Mouse (Mus musculus) liver, embryonic 14.5 days (tissue): ENCODE data around the gene Marc2. TPM values are rescaled to one million over a fixed set of nuclear protein-coding genes. Genes with fewer than 3 reads are reported as not detected.
A peak's percentile ranks its signal among the peaks of the same experiment; 100 is the strongest.

ENCODE experiments used
- ATAC-seq: fragments of 200-750 bp; cut with Nextera tagmentation; 2 replicates; pipeline ENCODE4 v1.8.0; 2017; ENCODE audit warnings: moderate number of reproducible peaks, mild to moderate bottlenecking, moderate library complexity; ENCODE audit not compliant: insufficient read depth
- DNase-seq, 3 experiments: peaks; one replicate each; pipeline ENCODE4 v3.0.0-alpha.2; 2012 to 2013; ENCODE audit warnings: low read depth in 3 of 3, low spot score in 3 of 3
- H3K27ac ChIP-seq: fragments of 300-500 bp; sonication (generic); 2 replicates; pipeline ENCODE4 v1.5.1; 2014; ENCODE audit warnings: moderate library complexity, mild to moderate bottlenecking, control low read depth, inconsistent platforms
- H3K27me3 ChIP-seq: fragments of 300-500 bp; sonication (generic); 2 replicates; pipeline ENCODE4 v1.6.1; 2014; ENCODE audit warnings: mild to moderate bottlenecking, low read length, moderate library complexity; ENCODE audit not compliant: control insufficient read depth, insufficient read depth
- H3K36me3 ChIP-seq: fragments of 300-500 bp; sonication (generic); replicated peaks from 2 replicates; pipeline ENCODE4 v1.6.1; 2014; ENCODE audit warnings: low read depth; ENCODE audit not compliant: control insufficient read depth, insufficient read depth
- H3K4me1 ChIP-seq, 2 experiments: fragments of 200-500 bp in 1 of 2; fragments of 300-500 bp in 1 of 2; sonication (generic) in 1 of 2; replicated peaks; 2 replicates each; pipeline ENCODE4 v1.6.1; 2012 to 2014; ENCODE audit warnings: antibody characterized with exemption in 1 of 2, inconsistent platforms in 1 of 2, low read length in 1 of 2; ENCODE audit not compliant: control insufficient read depth in 2 of 2, insufficient read depth in 2 of 2
- H3K4me2 ChIP-seq: fragments of 300-500 bp; sonication (generic); 2 replicates; pipeline ENCODE4 v1.6.1; 2014; ENCODE audit warnings: low read depth, mild to moderate bottlenecking, control low read depth, moderate library complexity
- H3K4me3 ChIP-seq, 2 experiments: fragments of 200-500 bp in 1 of 2; fragments of 300-500 bp in 1 of 2; sonication (generic) in 1 of 2; 2 replicates each; pipeline ENCODE4 v1.5.1; 2012 to 2014; ENCODE audit warnings: low read depth in 2 of 2, low read length in 2 of 2, mild to moderate bottlenecking in 2 of 2, control low read depth in 1 of 2, inconsistent platforms in 1 of 2, moderate library complexity in 1 of 2; ENCODE audit not compliant: insufficient read depth in 1 of 2
- H3K9ac ChIP-seq: fragments of 300-500 bp; sonication (generic); replicated peaks from 2 replicates; pipeline ENCODE4 v1.6.1; 2014; ENCODE audit warnings: mild to moderate bottlenecking, control low read depth, moderate library complexity
- H3K9me3 ChIP-seq: fragments of 300-500 bp; sonication (generic); 2 replicates; pipeline ENCODE4 v1.6.1; 2016; ENCODE audit warnings: low read length, mixed read lengths; ENCODE audit not compliant: control insufficient read depth
- CTCF ChIP-seq: IDR thresholded peaks from 2 replicates; pipeline ENCODE4 v1.5.1; 2016; ENCODE audit warnings: antibody characterized with exemption, low read depth, control low read depth
- EP300 ChIP-seq: IDR thresholded peaks from 2 replicates; pipeline ENCODE4 v1.6.1; 2016; ENCODE audit warnings: antibody characterized with exemption, low read depth
- whole genome bisulfite sequencing: fragments of 180-500 bp; shearing (Covaris S2); extraction: QIAGEN DNeasy Blood & Tissue Kit; methylation state at CpG from one replicate; pipeline ENCODE4 v1.1.7; 2014; ENCODE audit not compliant: insufficient replicate concordance; 5-methylcytosine and 5-hydroxymethylcytosine counted together
- polyA plus RNA-seq, 2 experiments: library from polyadenylated mRNA; depleted of rRNA in 1 of 2; stranded (reverse) in 1 of 2; unstranded in 1 of 2; fragments of >200 nt; fragmentation: Nextera tagmentation in 1 of 2; extraction: Ambion mirVana in 1 of 2; gene quantifications; 2 replicates each; pipeline versions ENCODE4 v1.2.1 to v1.2.3; 2012 to 2014

The Marc2 gene
- polyA plus RNA-seq, 2 experiments, result 58.6 to 227 TPM

- Histone ChIP-seq H3K9ac (no peak overlapping the region), H3K27me3 (no peaks in the 10 kb centered on the region), H3K4me1 (peaks cover 0 to 19% of the 10 kb centered on the region in 2 experiments; a peak in 2 of 4 replicates), H3K9me3 (no peaks in the 10 kb centered on the region), H3K36me3 (no peaks in the 10 kb centered on the region), H3K4me3 (no peak overlapping the region), H3K4me2 (no peak overlapping the region), H3K27ac (peak overlapping the region; percentile 23)
- peak in 2 of 3 experiments; percentile 29 to 32 for DNase-seq
- 54% methylated on average over 7 of the region's 7 CpGs for WGBS
- TF ChIP-seq EP300 (no peak), CTCF (no peak)
- ATAC-seq, result peak; percentile 44
These were observed 26.0 kb upstream of the Marc2 start for GRCm38 (mm10) chr1:184872069-184872819.

GRCm38 (mm10) chr1:184871506-184871905, 25.3 kb upstream of the Marc2 start:
- Histone ChIP-seq H3K9me3 (no peaks in the 10 kb centered on the region), H3K27ac (peak overlapping the region; percentile 23), H3K27me3 (no peaks in the 10 kb centered on the region), H3K9ac (no peak overlapping the region), H3K4me2 (no peak overlapping the region), H3K4me1 (peaks cover 0 to 19% of the 10 kb centered on the region in 2 experiments; a peak in 2 of 4 replicates), H3K36me3 (no peaks in the 10 kb centered on the region), H3K4me3 (no peak overlapping the region)
- ATAC-seq (no peak), DNase-seq (no peak)
- 81% methylated on average over 1 of the region's 1 CpGs for WGBS
- TF ChIP-seq CTCF (no peak), EP300 (no peak)

- ATAC-seq (no peak), DNase-seq (no peak)
- Histone ChIP-seq H3K27me3 (no peaks in the 10 kb centered on the region), H3K9ac (no peak overlapping the region), H3K4me3 (no peak overlapping the region), H3K27ac (no peak overlapping the region), H3K9me3 (no peaks in the 10 kb centered on the region), H3K36me3 (no peaks in the 10 kb centered on the region), H3K4me1 (peaks cover 0 to 19% of the 10 kb centered on the region in 2 experiments; a peak in 2 of 4 replicates), H3K4me2 (no peak overlapping the region)
- 63% methylated on average over 11 of the region's 11 CpGs for WGBS
- no peak for TF ChIP-seq EP300
- no peak for TF ChIP-seq CTCF
These were observed 24.6 kb upstream of the Marc2 start for GRCm38 (mm10) chr1:184870646-184871385.

GRCm38 (mm10) chr1:184869939-184870565, 23.8 kb upstream of the Marc2 start:
- WGBS, result 48% methylated on average over 4 of the region's 4 CpGs
- H3K4me1 ChIP-seq, result peaks cover 0 to 19% of the 10 kb centered on the region in 2 experiments; a peak in 2 of 4 replicates
- ATAC-seq (no peak), DNase-seq (no peak)
- H3K4me3 ChIP-seq, result no peak overlapping the region
- no peak for TF ChIP-seq EP300
- TF ChIP-seq CTCF, result no peak
- H3K9me3 ChIP-seq, result no peaks in the 10 kb centered on the region
- no peaks in the 10 kb centered on the region for H3K36me3 ChIP-seq
- H3K4me2 ChIP-seq, result no peak overlapping the region
- no peaks in the 10 kb centered on the region for H3K27me3 ChIP-seq
- H3K9ac ChIP-seq, result no peak overlapping the region
- H3K27ac ChIP-seq, result no peak overlapping the region

DNA sequence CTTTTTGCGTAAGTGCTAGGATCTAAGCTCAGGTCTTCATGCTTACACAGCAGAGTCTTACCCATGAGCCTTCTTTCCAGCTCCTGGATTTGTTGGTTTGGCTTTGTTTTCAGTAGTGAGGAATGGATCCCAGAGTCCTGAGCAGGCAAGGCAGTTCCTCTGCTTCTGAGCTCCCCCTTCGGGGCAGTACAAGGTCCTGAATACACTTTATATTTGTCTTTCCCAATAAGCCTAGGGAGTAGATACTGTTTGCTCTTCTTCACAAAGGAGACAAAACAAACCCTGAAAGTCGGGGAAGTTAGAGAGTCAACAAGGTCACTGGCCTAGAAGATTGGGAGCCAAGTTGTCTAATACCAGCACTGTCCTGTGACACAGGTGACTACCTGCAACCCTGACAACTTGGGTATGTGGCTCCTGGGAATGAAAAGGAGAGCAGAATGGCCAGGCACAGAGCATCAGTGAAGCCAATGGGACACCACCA, 21.4 kb upstream of the Marc2 start:
- Histone ChIP-seq H3K4me3 (no peak overlapping the region), H3K27me3 (no peaks in the 10 kb centered on the region), H3K9me3 (no peaks in the 10 kb centered on the region), H3K27ac (no peak overlapping the region), H3K36me3 (no peaks in the 10 kb centered on the region), H3K9ac (no peak overlapping the region), H3K4me1 (peaks cover 0 to 19% of the 10 kb centered on the region in 2 experiments; a peak in 2 of 4 replicates), H3K4me2 (no peak overlapping the region)
- WGBS, result 40% methylated on average over 3 of the region's 3 CpGs
- TF ChIP-seq EP300 (no peak), CTCF (no peak)
- no peak for DNase-seq
- ATAC-seq, result peak; percentile 11; the same call in 1 of the 2 replicates
